Mouse (Mus musculus): ENCODE measurements at regions not wholly inside any gene's neighbourhood (a gene's known extent, or its start where the extent isn't known, plus 50 kb on each side); places are given as distances from the start of the nearest gene placed in this dataset.

- no peaks in the 10 kb centered on the region for H3K4me1 ChIP-seq
- H3K4me3 ChIP-seq, result no peak overlapping the region
- H3K36me3 ChIP-seq, result no peaks in the 10 kb centered on the region
- DNase-seq (ENCODE audit: low spot score), result no peak
- H3K27ac ChIP-seq (replicated peaks), result no peak overlapping the region
- no peaks in the 10 kb centered on the region for H3K9me3 ChIP-seq (replicated peaks)
- 96% methylated on average over 3 of the region's 3 CpGs for WGBS
- no peaks in the 10 kb centered on the region for H3K27me3 ChIP-seq (ENCODE audit: low read depth, poor library complexity, severe bottlenecking)
Measured at GRCm38 (mm10) chr3:78889326-78889725, 397.0 kb downstream of the Rapgef2 start.

DNA sequence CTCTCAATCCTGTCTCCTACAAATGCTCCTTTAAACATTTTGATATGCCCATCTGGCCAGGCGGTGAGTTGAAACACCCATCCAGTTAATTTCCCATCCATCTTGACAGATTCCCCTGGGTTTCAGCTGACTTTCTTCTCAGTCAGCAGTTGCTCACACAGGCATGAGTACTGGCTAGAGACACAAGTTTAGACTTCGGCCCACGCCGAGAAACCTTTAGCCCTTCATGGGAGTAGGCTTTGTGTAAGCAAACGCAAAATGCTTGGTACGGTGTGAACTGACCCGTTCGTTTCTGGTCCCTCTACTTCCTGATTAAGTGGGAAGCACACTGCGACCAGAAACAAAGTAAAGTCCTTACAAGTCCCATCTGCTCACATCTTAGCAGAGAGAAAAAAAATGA is 401.6 kb downstream of the Rapgef2 start:
- H3K9me3 ChIP-seq (replicated peaks), result no peaks in the 10 kb centered on the region
- DNase-seq (ENCODE audit: low spot score), result no peak
- WGBS, result 91% methylated on average over 9 of the region's 9 CpGs
- H3K27me3 ChIP-seq (ENCODE audit: low read depth, poor library complexity, severe bottlenecking), result no peaks in the 10 kb centered on the region
- no peak overlapping the region for H3K27ac ChIP-seq (replicated peaks)
- no peaks in the 10 kb centered on the region for H3K4me1 ChIP-seq
- H3K4me3 ChIP-seq, result no peak overlapping the region
- no peaks in the 10 kb centered on the region for H3K36me3 ChIP-seq

- Histone ChIP-seq H3K27ac (replicated peaks) (no peak overlapping the region), H3K36me3 (no peaks in the 10 kb centered on the region), H3K9me3 (replicated peaks) (no peaks in the 10 kb centered on the region), H3K27me3 (ENCODE audit: low read depth, poor library complexity, severe bottlenecking) (no peaks in the 10 kb centered on the region), H3K4me3 (no peak overlapping the region), H3K4me1 (no peaks in the 10 kb centered on the region)
- DNase-seq (ENCODE audit: low spot score), result no peak
- WGBS, result 93% methylated on average over 11 of the region's 11 CpGs
Measured at GRCm38 (mm10) chr3:78884029-78884428, 402.3 kb downstream of the Rapgef2 start.

- Histone ChIP-seq H3K27me3 (ENCODE audit: low read depth, poor library complexity, severe bottlenecking) (no peaks in the 10 kb centered on the region), H3K9me3 (replicated peaks) (no peaks in the 10 kb centered on the region), H3K27ac (replicated peaks) (no peak overlapping the region), H3K36me3 (no peaks in the 10 kb centered on the region), H3K4me1 (peaks cover 11% of the 10 kb centered on the region), H3K4me3 (no peak overlapping the region)
- no peak for DNase-seq (ENCODE audit: low spot score)
- 94% methylated on average over 13 of the region's 13 CpGs for WGBS
Measured at GRCm38 (mm10) chr3:78880072-78880471, 406.2 kb downstream of the Rapgef2 start.

GRCm38 (mm10) chr3:78877323-78877722 is 409.0 kb downstream of the Rapgef2 start:
- Histone ChIP-seq H3K4me1 (peaks cover 11% of the 10 kb centered on the region), H3K9me3 (replicated peaks) (no peaks in the 10 kb centered on the region), H3K27me3 (ENCODE audit: low read depth, poor library complexity, severe bottlenecking) (no peaks in the 10 kb centered on the region), H3K36me3 (no peaks in the 10 kb centered on the region), H3K27ac (replicated peaks) (0 out of 2 replicates have a peak overlapping the region, but pooled peaks have one; percentile 7), H3K4me3 (no peak overlapping the region)
- DNase-seq (ENCODE audit: low spot score), result no peak
- 44% methylated on average over 3 of the region's 3 CpGs for WGBS

DNA sequence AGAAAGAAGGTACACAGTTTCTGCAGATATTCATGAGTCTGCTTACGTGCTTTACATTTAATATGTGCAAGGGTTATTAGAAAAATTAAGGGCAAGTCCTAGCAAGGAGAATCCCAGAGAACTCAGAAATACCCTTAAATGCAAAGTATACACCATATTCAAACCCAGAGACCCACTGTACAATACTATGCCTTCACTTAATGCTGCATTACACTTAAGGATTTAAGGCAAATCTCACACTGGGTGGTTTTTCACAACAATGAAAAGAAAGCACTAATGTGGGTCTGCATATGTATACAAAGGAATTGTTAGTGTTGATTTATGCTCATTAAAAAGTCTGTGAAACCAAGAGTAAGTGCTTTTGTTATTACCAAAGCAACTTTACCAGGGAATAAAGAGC is 419.4 kb downstream of the Rapgef2 start:
- Histone ChIP-seq H3K27me3 (ENCODE audit: low read depth, poor library complexity, severe bottlenecking) (no peaks in the 10 kb centered on the region), H3K36me3 (no peaks in the 10 kb centered on the region), H3K9me3 (replicated peaks) (no peaks in the 10 kb centered on the region), H3K27ac (replicated peaks) (no peak overlapping the region), H3K4me3 (no peak overlapping the region), H3K4me1 (peaks cover 16% of the 10 kb centered on the region)
- DNase-seq (ENCODE audit: low spot score), result no peak
- 64% methylated on average over 1 of the region's 1 CpGs for WGBS

DNA sequence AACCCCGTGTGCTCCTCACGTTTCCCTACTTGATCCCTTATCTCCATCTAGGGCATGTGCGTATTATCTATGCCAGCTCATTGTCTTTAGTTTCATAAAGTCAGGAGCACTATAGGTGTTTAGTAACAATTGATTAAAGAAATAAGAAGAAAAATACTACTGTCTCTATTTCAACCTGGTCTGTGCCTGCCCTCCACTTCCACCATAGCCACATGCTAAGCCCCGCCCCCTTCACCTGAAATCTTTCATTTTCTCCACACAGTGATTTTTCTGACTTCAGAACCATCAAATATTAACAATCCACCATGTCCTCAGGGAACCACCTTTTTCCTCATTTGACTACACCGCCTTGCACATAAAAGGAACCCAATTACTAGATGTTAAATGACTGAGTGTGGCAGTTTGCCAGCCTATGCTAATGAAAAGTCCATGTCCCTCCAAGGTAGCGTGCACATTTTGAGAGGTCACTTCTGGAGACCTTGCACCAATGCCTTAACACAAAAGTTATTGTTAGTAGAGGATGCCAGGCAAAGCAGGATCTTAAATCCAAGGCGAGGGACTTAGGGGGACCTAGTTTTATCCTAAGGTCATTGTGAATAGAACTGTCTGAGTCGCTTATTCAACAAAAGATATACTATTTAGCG is 420.1 kb downstream of the Rapgef2 start:
- peaks cover 16% of the 10 kb centered on the region for H3K4me1 ChIP-seq
- no peaks in the 10 kb centered on the region for H3K27me3 ChIP-seq (ENCODE audit: low read depth, poor library complexity, severe bottlenecking)
- H3K9me3 ChIP-seq (replicated peaks), result no peaks in the 10 kb centered on the region
- no peak overlapping the region for H3K4me3 ChIP-seq
- DNase-seq (ENCODE audit: low spot score), result no peak
- 70% methylated on average over 9 of the region's 9 CpGs for WGBS
- no peaks in the 10 kb centered on the region for H3K36me3 ChIP-seq
- no peak overlapping the region for H3K27ac ChIP-seq (replicated peaks)

DNA sequence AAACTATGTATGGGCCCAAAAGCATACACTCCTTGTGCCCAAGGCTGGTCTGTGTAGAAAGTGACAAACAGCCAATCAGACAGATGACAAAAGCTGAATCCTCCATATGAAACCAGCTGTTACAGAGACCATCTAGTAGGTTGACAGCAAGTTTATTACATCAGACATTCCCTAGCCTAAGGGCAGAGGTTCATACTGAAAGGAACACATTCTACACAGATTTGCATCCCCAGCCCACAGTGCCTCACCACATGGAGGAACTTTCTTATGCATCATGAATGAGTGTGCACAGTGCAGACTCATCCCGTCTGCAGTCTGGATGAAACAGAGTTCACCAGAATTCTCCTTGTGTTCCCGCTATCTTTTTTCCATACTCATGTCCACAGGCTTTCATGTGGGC is 423.3 kb downstream of the Rapgef2 start:
- DNase-seq (ENCODE audit: low spot score), result no peak
- no peaks in the 10 kb centered on the region for H3K36me3 ChIP-seq

DNA sequence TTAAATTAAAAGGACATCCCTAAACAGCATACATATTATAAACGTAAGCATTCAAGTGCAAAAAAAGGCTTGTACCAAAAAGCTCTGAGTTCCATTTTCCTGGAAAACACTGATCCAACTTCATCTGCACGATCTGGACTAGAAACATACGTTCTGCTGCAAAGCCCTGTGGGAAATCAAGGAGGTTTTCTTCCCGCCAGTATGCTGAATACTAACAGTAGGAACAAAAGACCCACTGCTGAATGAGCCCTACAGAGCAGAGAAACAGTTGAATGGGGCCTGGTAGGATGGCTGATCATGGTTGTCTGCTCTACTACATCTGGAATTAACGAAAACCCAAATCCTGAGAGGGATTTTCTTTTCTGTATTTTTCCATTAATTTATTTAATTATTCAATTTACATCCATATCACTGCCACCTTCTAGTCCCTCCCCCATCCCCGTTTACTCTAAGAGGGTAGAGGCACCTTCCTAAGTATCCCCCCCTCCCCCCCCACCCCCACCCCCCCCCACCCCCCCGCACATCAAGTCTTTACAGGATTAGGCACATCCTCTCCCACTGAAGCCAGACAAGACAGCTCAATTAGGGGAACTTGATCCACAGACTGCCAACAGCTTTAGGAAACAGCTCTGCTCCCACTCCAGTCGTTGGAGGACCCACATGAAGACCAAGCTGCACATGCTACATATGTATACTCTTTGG is 439.5 kb downstream of the Rapgef2 start:
- 35% methylated on average over 8 of the region's 8 CpGs for WGBS
- Histone ChIP-seq H3K27me3 (ENCODE audit: low read depth, poor library complexity, severe bottlenecking) (peaks cover 5% of the 10 kb centered on the region; the same call in 1 of the 2 replicates), H3K9me3 (replicated peaks) (no peaks in the 10 kb centered on the region), H3K4me1 (peaks cover 12% of the 10 kb centered on the region), H3K27ac (replicated peaks) (no peak overlapping the region), H3K36me3 (no peaks in the 10 kb centered on the region), H3K4me3 (no peak overlapping the region)
- DNase-seq (ENCODE audit: low spot score), result peak; percentile 27

More for the DNA sequence above, 423.3 kb downstream of the Rapgef2 start:
- 94% methylated on average over 2 of the region's 2 CpGs for WGBS
- no peak overlapping the region for H3K4me3 ChIP-seq
- peaks cover 16% of the 10 kb centered on the region for H3K4me1 ChIP-seq
- H3K27ac ChIP-seq (replicated peaks), result no peak overlapping the region
- no peaks in the 10 kb centered on the region for H3K9me3 ChIP-seq (replicated peaks)
- H3K27me3 ChIP-seq (ENCODE audit: low read depth, poor library complexity, severe bottlenecking), result no peaks in the 10 kb centered on the region

- 80% methylated on average over 4 of the region's 4 CpGs for WGBS
- Histone ChIP-seq H3K4me1 (0 out of 2 replicates have a peak, but pooled peaks cover 2% of the 10 kb centered on the region), H3K36me3 (no peaks in the 10 kb centered on the region)
Measured at GRCm38 (mm10) chr3:78841173-78841572, 445.1 kb downstream of the Rapgef2 start.

DNA sequence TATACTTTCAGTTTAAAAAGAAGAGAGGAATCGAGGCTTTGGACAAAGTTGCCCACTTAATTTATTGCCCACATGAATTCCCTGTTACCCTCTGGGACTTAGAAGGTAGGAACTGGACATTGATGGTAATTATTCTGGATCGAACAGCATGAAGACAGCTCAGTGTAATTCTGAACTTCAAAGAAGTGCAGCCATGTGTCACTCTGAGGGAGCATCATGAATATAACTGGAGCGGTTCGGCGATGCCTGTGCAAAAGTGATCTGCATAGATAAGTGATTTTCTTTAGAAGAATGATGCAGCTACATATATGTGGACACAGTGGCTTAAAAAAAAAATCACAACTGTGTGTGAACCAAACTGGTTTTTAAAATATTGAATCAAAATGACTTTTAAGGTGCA is 449.5 kb downstream of the Rapgef2 start:
- Histone ChIP-seq H3K36me3 (no peaks in the 10 kb centered on the region), H3K27me3 (ENCODE audit: low read depth, poor library complexity, severe bottlenecking) (no peaks in the 10 kb centered on the region), H3K4me3 (no peak overlapping the region), H3K27ac (replicated peaks) (no peak overlapping the region), H3K9me3 (replicated peaks) (no peaks in the 10 kb centered on the region), H3K4me1 (no peaks in the 10 kb centered on the region)
- DNase-seq (ENCODE audit: low spot score), result no peak
- 81% methylated on average over 5 of the region's 5 CpGs for WGBS

More at GRCm38 (mm10) chr3:78841173-78841572, 445.1 kb downstream of the Rapgef2 start:
- H3K9me3 ChIP-seq (replicated peaks), result no peaks in the 10 kb centered on the region
- no peaks in the 10 kb centered on the region for H3K27me3 ChIP-seq (ENCODE audit: low read depth, poor library complexity, severe bottlenecking)
- no peak overlapping the region for H3K27ac ChIP-seq (replicated peaks)
- H3K4me3 ChIP-seq, result no peak overlapping the region
- DNase-seq (ENCODE audit: low spot score), result no peak

GRCm38 (mm10) chr3:78825505-78825904 is 460.8 kb downstream of the Rapgef2 start:
- 59% methylated on average over 2 of the region's 2 CpGs for WGBS
- no peak overlapping the region for H3K4me3 ChIP-seq
- H3K9me3 ChIP-seq (replicated peaks), result no peaks in the 10 kb centered on the region
- H3K27ac ChIP-seq (replicated peaks), result no peak overlapping the region
- no peaks in the 10 kb centered on the region for H3K27me3 ChIP-seq (ENCODE audit: low read depth, poor library complexity, severe bottlenecking)
- no peaks in the 10 kb centered on the region for H3K4me1 ChIP-seq
- no peak for DNase-seq (ENCODE audit: low spot score)
- H3K36me3 ChIP-seq, result no peaks in the 10 kb centered on the region

GRCm38 (mm10) chr3:78812425-78812824 is 473.9 kb downstream of the Rapgef2 start:
- no peak for DNase-seq (ENCODE audit: low spot score)
- no peaks in the 10 kb centered on the region for H3K36me3 ChIP-seq
- WGBS, result 94% methylated on average over 3 of the region's 3 CpGs
- H3K27me3 ChIP-seq (ENCODE audit: low read depth, poor library complexity, severe bottlenecking), result no peaks in the 10 kb centered on the region
- no peaks in the 10 kb centered on the region for H3K9me3 ChIP-seq (replicated peaks)
- H3K4me1 ChIP-seq, result no peaks in the 10 kb centered on the region
- no peak overlapping the region for H3K27ac ChIP-seq (replicated peaks)
- no peak overlapping the region for H3K4me3 ChIP-seq

Measured in midbrain, embryonic 10.5 days (tissue).